Mouse (Mus musculus) forebrain, postnatal 0 days (tissue): ENCODE measurements around the gene Dcaf1. TPM values are rescaled to one million over a fixed set of nuclear protein-coding genes. Genes with fewer than 3 reads are reported as not detected.

Experiments used
- ATAC-seq: fragments of 200-750 bp; cut with Nextera tagmentation; 2 replicates; pipeline ENCODE4 v1.8.0; 2017; ENCODE audit warnings: mild to moderate bottlenecking, moderate library complexity
- DNase-seq: peaks from one replicate; pipeline ENCODE4 v3.0.0-alpha.2; 2015
- H3K27ac ChIP-seq: fragments of 300-500 bp; sonication (generic); 2 replicates; pipeline ENCODE4 v1.5.1; 2014; ENCODE audit warnings: low read depth, mild to moderate bottlenecking, antibody characterized with exemption, low read length, moderate library complexity, mixed read lengths
- H3K27me3 ChIP-seq: fragments of 300-500 bp; sonication (generic); 2 replicates; pipeline ENCODE4 v1.6.1; 2014; ENCODE audit warnings: mild to moderate bottlenecking, low read length, mixed read lengths; ENCODE audit not compliant: insufficient read depth
- H3K36me3 ChIP-seq: fragments of 300-500 bp; sonication (generic); 2 replicates; pipeline ENCODE4 v1.6.1; 2014; ENCODE audit warnings: mild to moderate bottlenecking, moderate library complexity; ENCODE audit not compliant: insufficient read depth
- H3K4me1 ChIP-seq: fragments of 300-500 bp; sonication (generic); 2 replicates; pipeline ENCODE4 v1.6.1; 2014; ENCODE audit warnings: antibody characterized with exemption; ENCODE audit not compliant: insufficient read depth
- H3K4me2 ChIP-seq: fragments of 300-500 bp; sonication (generic); 2 replicates; pipeline ENCODE4 v1.6.1; 2014; ENCODE audit warnings: low read depth, mild to moderate bottlenecking, moderate library complexity
- H3K4me3 ChIP-seq: fragments of 300-500 bp; sonication (generic); 2 replicates; pipeline ENCODE4 v1.5.1; 2014; ENCODE audit warnings: low read depth, low read length, mixed read lengths
- H3K9ac ChIP-seq: fragments of 300-500 bp; sonication (generic); 2 replicates; pipeline ENCODE4 v1.6.1; 2014; ENCODE audit warnings: mild to moderate bottlenecking
- H3K9me3 ChIP-seq: fragments of 300-500 bp; sonication (generic); 2 replicates; pipeline ENCODE4 v1.6.1; 2016; ENCODE audit warnings: low read length
- CTCF ChIP-seq: sonication (generic); IDR thresholded peaks from 2 replicates; pipeline ENCODE4 v1.5.1; 2016; ENCODE audit warnings: antibody characterized with exemption, control low read depth, low read depth
- WGBS: fragments of 180-500 bp; shearing (Covaris S2); extraction: QIAGEN DNeasy Blood & Tissue Kit; methylation state at CpG from one replicate; pipeline ENCODE4 v1.1.7; 2014; 5-methylcytosine and 5-hydroxymethylcytosine counted together
- polyA plus RNA-seq: library from polyadenylated mRNA; unstranded; fragments of >200 nt; fragmentation: Nextera tagmentation; extraction: Ambion mirVana; gene quantifications from 2 replicates; pipeline ENCODE4 v1.2.1, GENCODE M21; 2015
- total RNA-seq: library from RNA; depleted of rRNA; stranded (reverse); fragments of >200 nt; gene quantifications from 2 replicates; pipeline ENCODE4 v1.2.3, GENCODE M21; 2014; rRNA removed

The Dcaf1 gene
- total RNA-seq (25.0 and 33.7 TPM in 2 replicates), polyA plus RNA-seq (4.7 and 8.0 TPM in 2 replicates)

GRCm38 (mm10) chr9:106821618-106822380 lies at the start of gene Dcaf1:
TSS of gene Dcaf1 (plus strand) at chr9:106821874.
- H3K9me3 ChIP-seq = no peaks in the 10 kb centered on the region
- peak within 1 kb of the TSS; percentile 87 for H3K27ac ChIP-seq
- WGBS = 3% methylated on average over 60 of the region's 71 CpGs
- H3K9ac ChIP-seq = peak within 1 kb of the TSS; percentile 77
- peak; percentile 100 for DNase-seq
- H3K36me3 ChIP-seq = no peaks in the 10 kb centered on the region
- no peaks in the 10 kb centered on the region for H3K4me1 ChIP-seq
- H3K4me3 ChIP-seq = peak within 1 kb of the TSS; percentile 99
- peak; percentile 36 for TF ChIP-seq CTCF
- H3K4me2 ChIP-seq = peak within 1 kb of the TSS; percentile 95
- ATAC-seq = peak; percentile 99
- H3K27me3 ChIP-seq = no peaks in the 10 kb centered on the region

DNA sequence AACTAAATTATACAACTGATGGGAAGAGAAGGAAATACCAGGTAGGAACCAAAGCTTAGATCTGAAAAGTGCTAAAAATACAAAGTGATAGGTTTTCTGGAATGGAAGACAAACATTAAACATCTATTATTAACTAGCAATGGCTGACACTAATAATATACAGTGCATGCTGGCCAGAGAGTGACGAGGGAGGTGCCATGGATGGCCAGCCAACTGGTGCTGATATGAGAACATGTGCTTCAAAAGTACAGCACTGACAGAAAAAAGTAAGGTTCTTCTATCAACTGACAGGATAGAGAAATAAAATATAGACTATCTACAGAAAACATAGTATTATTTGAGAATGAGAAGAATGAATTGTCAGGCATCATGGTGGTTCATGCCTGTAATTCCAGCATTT lies 45.6 kb upstream of the Dcaf1 start:
- no peak for DNase-seq
- Histone ChIP-seq H3K4me3 (no peak overlapping the region), H3K36me3 (no peaks in the 10 kb centered on the region), H3K9ac (no peak overlapping the region), H3K4me1 (no peaks in the 10 kb centered on the region), H3K9me3 (no peaks in the 10 kb centered on the region), H3K27me3 (no peaks in the 10 kb centered on the region), H3K27ac (no peak overlapping the region), H3K4me2 (no peak overlapping the region)
- 87% methylated on average over 1 of the region's 1 CpGs for WGBS
- ATAC-seq = no peak
- no peak for TF ChIP-seq CTCF

DNA sequence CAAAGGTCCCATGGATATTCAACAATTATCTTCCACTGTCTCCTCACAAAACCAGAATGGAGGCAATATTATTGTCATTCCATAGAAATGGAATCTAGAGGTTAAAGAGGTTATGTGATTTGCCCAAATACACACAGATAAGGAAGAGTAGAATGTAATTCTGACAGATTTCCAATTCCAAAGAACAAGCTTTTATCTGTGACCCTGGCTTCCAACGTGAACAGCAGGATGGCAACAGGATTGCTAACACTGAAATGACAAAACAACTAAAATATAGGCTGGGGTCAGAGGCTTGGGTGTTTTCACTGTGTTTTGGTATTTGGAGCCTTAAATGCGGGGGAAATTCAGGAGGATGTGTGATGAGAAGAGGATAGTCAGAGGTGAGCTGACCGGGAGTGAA lies 44.3 kb upstream of the Dcaf1 start:
- H3K9me3 ChIP-seq = no peaks in the 10 kb centered on the region
- H3K4me1 ChIP-seq = no peaks in the 10 kb centered on the region
- no peak overlapping the region for H3K27ac ChIP-seq
- H3K4me2 ChIP-seq = no peak overlapping the region
- H3K9ac ChIP-seq = no peak overlapping the region
- no peaks in the 10 kb centered on the region for H3K36me3 ChIP-seq
- DNase-seq (no peak), ATAC-seq (no peak)
- no peak overlapping the region for H3K4me3 ChIP-seq
- H3K27me3 ChIP-seq = no peaks in the 10 kb centered on the region
- no peak for TF ChIP-seq CTCF
- WGBS = 89% methylated on average over 3 of the region's 3 CpGs

DNA sequence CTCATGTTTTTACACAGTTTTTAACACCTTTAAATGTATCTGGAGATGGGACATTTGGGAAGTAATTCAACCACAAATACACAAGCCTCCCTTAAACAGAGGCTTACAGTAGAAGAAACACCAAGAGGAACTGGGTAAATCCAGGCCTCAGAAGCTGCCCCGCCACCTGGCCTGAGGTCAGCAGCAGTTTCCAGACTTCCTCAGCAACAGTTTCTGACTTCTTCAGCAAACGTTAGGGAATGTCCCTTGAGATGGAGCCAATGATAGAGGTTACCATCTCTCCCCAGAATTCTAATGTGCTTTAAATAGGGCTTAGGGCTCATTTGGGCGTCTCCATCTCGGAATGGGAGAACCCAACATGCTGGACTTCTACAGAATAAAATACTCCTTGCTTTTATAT lies 43.4 kb upstream of the Dcaf1 start:
- Histone ChIP-seq H3K4me1 (no peaks in the 10 kb centered on the region), H3K27me3 (no peaks in the 10 kb centered on the region), H3K36me3 (no peaks in the 10 kb centered on the region), H3K27ac (no peak overlapping the region), H3K4me2 (no peak overlapping the region), H3K4me3 (no peak overlapping the region), H3K9ac (no peak overlapping the region), H3K9me3 (no peaks in the 10 kb centered on the region)
- ATAC-seq (no peak), DNase-seq (no peak)
- 93% methylated on average over 4 of the region's 4 CpGs for WGBS
- no peak for TF ChIP-seq CTCF

GRCm38 (mm10) chr9:106780086-106780485 lies 41.6 kb upstream of the Dcaf1 start:
- H3K36me3 ChIP-seq = no peaks in the 10 kb centered on the region
- no peaks in the 10 kb centered on the region for H3K27me3 ChIP-seq
- H3K27ac ChIP-seq = no peak overlapping the region
- H3K9me3 ChIP-seq = no peaks in the 10 kb centered on the region
- ATAC-seq (no peak), DNase-seq (no peak)
- WGBS = 81% methylated on average over 3 of the region's 3 CpGs
- no peak overlapping the region for H3K4me3 ChIP-seq
- no peak overlapping the region for H3K4me2 ChIP-seq
- no peak overlapping the region for H3K9ac ChIP-seq
- TF ChIP-seq CTCF = no peak
- no peaks in the 10 kb centered on the region for H3K4me1 ChIP-seq

DNA sequence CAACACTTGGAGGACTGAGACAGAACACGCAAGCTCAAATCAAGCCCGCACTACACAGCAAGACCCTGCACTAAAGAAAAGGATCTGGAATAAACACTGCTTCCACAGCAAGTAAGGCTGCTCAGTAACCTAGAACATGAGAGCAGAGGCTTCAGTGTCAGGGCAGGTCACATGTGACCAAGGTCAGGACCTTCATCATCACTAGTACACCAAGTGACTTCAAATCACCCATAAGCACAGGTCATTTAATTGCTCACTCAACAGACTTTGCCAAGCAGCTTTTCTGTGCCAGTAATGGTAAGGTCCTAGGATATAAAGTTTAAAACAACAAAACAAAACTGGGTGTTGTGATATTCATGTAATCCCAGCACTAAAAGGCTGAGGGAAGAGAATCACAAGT lies 38.1 kb upstream of the Dcaf1 start:
- 93% methylated on average over 2 of the region's 2 CpGs for WGBS

DNA sequence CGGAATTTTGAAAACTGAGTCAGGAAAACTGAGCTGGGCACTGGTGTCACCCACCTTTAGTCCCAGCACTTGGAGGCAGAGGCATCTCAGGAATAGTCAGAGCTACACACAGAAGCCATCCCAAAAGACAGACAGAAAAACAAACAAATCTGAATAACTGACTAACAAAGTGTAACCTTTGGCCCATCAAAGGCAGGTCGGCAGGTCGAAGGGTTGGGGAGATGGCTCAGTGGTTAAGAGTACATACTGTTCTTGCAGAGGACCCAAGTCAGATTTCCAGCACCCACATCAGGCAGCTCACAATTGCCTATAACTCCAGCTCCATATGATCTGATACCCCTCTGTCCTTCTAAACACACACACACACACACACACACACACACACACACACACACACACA lies 36.5 kb upstream of the Dcaf1 start:
- Histone ChIP-seq H3K27ac (no peak overlapping the region), H3K4me3 (no peak overlapping the region), H3K9me3 (no peaks in the 10 kb centered on the region), H3K4me1 (no peaks in the 10 kb centered on the region), H3K9ac (no peak overlapping the region), H3K4me2 (no peak overlapping the region), H3K27me3 (no peaks in the 10 kb centered on the region), H3K36me3 (no peaks in the 10 kb centered on the region)
- TF ChIP-seq CTCF = no peak
- no peak for ATAC-seq
- no peak for DNase-seq
- WGBS = 91% methylated on average over 3 of the region's 3 CpGs

More for the DNA sequence above, 38.1 kb upstream of the Dcaf1 start:
- ATAC-seq = no peak
- no peak overlapping the region for H3K4me3 ChIP-seq
- no peaks in the 10 kb centered on the region for H3K4me1 ChIP-seq
- no peak for TF ChIP-seq CTCF
- H3K9me3 ChIP-seq = no peaks in the 10 kb centered on the region
- no peaks in the 10 kb centered on the region for H3K27me3 ChIP-seq
- no peak for DNase-seq
- H3K36me3 ChIP-seq = no peaks in the 10 kb centered on the region
- H3K27ac ChIP-seq = no peak overlapping the region
- no peak overlapping the region for H3K9ac ChIP-seq
- no peak overlapping the region for H3K4me2 ChIP-seq
